Mouse (Mus musculus) testis, postnatal 14 days (tissue): ENCODE results near the gene Rpain.

Experiments
- DNase-seq: peaks from one replicate; pipeline ENCODE4 v3.0.0; 2021; ENCODE audit warnings: low spot score

The Rpain gene

DNA sequence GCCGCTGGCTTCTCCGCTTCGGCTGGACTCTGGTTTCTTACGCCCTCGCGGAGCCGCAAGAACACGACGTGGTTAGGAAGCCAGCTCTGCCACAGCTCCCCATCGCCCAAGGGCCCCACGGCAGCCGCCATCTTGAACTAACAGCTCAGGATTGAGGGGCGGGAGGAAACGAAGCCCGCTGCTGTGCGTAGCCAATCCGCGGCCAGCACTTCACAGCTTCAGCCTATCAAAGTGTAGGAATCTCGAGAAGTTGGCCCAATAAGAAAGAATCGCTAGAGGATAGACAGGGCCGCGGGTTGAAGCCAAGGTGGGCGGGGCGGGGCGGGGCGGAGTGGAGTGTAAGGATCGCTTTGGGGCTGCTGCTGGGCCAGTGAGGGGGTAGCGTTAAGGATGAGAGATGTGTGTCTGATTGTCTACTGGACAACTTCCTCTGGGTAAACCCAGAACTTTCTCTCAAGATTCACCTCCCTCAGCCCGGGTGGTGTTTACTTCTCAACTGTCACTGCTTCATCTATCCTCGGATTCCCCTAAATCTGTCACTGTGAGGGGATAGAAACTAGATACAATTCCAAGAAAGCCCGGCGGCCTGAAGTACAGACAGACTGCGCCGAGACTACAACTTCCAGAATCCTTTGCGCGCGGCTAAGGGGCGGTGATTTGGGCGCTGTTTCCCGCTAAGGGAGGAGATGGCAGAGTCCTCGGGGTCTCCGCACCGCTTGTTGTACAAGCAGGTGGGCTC lies at the start of gene Rpain, which contains the start of gene Nup88:
Gene Rpain (plus strand): TSS at position 393 of the 739 bp plus-strand sequence.
Gene Nup88 (minus strand): TSS at position 153 of the 739 bp plus-strand sequence.
- peak; percentile 97 for DNase-seq

DNA sequence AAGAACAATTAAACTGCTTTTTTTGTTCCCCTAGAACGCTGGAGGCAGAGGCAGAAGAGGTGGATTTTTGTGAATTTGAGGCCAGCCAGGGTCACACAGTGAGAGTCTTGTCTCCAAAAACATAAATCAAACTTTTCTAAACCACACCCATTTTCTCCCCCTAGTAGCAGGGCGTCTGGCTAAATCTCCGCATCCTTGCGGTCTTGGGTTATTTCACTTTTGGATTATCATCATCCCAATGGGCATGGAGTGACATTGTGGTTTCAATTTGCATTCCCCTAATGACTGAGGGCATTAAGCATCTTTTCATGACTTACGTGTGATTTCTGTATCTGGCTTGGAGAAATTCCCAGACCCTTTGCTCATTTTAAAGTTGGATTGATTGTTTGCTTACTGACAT lies 38.6 kb upstream of the Rpain start:
- no peak for DNase-seq

DNA sequence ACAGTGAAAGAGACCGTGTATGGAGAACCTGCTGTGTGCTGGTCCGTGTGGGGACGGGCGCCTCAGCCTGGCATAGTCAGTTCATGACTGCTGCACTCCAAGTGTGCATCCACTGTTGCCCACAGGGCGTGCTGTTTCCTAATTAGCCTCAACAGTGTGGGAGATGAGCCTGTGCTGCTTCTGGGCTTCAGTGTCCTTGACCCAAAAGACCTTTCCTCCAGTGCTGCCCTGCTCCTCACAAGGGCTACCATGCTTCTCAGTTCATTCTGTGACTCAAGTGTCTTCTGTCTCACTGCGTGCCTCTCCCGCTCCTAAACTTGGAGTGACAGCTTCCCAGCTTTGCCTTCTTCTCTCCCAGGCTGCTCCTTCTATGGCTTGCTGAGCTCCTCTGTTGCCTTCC lies 34.7 kb upstream of the Rpain start:
- no peak for DNase-seq

GRCm38 (mm10) chr11:70942596-70942995 lies 27.4 kb upstream of the Rpain start:
- no peak for DNase-seq

DNA sequence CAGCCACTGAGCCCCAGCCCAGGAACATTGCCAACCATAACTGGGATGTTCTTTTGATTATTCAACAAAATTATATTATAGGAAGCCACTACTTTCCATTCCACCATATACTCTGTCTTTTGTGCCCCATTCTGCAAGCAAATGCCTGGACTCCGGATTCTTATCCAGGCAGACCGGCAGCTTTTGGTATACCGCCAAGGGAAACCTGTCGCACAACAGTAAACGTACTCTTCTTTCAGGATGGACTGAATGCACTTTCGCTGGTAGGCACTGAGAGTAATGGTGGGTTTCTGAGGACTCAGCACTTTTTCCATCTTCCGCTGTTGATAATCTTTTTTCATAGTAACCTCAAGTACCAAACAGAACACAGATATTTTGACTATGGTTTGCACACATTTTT lies 26.4 kb upstream of the Rpain start:
- DNase-seq, result no peak

- DNase-seq, result no peak
Observed at GRCm38 (mm10) chr11:70944935-70945817, 24.8 kb upstream of the Rpain start.

GRCm38 (mm10) chr11:70954711-70955110 lies 15.3 kb upstream of the Rpain start:
- no peak for DNase-seq

- DNase-seq, result no peak
Observed at GRCm38 (mm10) chr11:70960786-70961554, 9.0 kb upstream of the Rpain start.

DNA sequence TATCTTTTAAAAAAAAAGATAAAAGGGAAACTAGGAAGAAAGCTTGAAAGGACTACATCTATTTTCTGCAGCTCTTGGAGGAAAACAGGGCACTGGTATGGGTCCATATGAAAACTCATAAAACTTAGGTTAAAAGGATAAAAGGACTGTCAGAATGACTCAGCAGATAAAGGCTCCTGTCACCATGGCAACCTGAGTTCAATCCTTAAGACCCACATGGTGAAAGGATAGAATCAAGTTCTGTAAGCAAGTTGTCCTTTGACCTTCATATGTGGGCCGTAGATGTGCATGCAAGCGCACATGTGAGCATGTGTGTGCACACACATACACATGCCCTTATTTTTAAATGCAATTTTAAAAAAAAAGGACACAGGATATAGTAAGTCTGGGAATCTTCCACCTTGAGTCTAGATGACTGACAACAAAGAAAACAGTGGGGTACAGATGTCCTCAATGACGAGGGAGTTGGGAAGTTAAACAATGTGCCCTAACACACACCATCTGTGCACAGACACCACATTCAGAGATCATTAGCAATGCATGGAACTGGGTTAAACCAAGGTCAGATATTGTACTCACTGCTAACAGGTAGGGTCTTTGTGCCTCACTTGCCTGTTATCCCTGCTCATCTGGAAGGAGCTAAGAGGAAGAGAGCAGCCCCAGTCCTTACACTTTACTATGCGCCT lies 5.6 kb upstream of the Rpain start:
- no peak for DNase-seq

- no peak for DNase-seq
Observed at GRCm38 (mm10) chr11:70969271-70969794, 680 bp upstream of the Rpain start.

- no peak for DNase-seq
Observed at GRCm38 (mm10) chr11:70970560-70971540, 837 bp downstream of the Rpain start.

- no peak for DNase-seq
Observed at GRCm38 (mm10) chr11:70972586-70972985, 2.6 kb downstream of the Rpain start.

- no peak for DNase-seq
Observed at GRCm38 (mm10) chr11:70973947-70974346, 3.9 kb downstream of the Rpain start.

DNA sequence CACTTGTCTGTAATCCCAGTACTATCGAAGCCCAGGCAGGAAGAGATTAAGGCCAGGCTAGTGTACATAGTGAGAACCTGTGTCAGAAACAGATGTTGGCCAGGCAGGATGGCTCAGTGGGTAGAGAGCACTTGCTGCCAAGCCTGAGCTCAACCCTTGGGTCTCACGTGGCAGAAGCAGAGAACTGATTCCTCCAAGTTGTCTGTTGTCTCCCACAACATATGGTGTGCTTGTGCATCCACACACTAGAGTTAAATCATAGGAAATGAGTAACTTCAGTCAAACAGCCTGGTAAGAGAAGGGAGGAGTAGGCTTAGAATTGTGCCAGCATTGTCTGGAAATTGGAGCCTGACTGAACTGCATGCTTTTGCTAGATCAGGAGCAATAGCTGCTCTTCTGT lies 5.2 kb downstream of the Rpain start:
- no peak for DNase-seq

- no peak for DNase-seq
Observed at GRCm38 (mm10) chr11:70977293-70977692, 7.3 kb downstream of the Rpain start.

DNA sequence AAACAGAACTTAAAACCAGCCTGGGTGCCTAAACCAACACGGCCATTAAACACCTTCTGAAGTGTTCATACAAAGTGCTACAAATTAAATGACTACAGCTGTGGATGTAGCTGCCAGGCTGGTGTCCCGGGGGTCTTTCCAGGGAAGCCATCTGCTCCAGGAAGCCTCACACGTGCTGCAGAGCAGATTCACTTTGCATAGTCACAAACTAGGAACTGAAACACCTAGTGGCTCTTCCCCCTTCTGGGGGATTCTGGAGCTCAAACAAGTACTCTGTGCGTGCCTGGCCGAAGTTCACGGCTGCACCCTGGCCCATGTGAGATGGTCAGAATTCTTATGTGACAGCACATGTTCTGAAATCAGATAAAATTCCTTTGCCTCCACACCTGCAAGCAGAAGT lies 10.2 kb downstream of the Rpain start:
- DNase-seq, result no peak

DNA sequence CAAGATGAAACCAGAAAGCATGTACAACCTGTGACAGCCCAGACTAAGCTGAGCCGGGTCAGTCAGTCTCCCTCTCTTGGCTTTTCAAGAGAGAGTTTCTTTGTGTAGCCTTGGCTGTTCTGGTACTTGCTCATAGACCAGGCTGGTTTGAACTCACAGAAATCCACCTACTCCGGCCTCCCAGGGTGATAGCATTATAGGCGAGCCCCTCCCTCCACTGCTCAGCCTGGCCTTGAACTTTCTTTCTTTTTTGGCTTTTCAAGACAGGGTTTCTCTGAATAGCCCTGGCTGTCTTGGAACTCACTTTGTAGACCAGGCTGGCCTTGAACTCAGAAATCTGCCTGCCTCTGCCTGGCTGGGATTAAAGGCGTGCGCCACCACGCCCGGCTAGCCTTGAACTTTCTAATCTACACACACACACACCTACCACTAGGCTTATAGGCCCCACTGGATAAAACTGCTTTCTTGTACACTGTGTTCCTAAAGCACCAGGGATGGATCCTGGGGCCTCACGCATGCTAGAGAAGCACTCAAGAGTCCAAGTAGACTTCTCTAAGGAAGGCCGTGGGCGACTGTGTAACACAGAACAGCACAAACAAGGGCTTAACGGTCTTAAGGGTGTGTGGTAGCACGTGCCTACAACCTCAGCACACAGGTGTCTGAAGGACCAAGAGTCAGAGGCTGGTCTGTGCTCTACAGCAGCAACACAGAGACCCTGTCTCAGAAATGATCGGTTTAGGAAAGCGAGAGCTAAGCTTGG lies 10.9 kb downstream of the Rpain start:
- DNase-seq, result no peak

- DNase-seq, result no peak
Observed at GRCm38 (mm10) chr11:70982030-70982429, 12.0 kb downstream of the Rpain start.

DNA sequence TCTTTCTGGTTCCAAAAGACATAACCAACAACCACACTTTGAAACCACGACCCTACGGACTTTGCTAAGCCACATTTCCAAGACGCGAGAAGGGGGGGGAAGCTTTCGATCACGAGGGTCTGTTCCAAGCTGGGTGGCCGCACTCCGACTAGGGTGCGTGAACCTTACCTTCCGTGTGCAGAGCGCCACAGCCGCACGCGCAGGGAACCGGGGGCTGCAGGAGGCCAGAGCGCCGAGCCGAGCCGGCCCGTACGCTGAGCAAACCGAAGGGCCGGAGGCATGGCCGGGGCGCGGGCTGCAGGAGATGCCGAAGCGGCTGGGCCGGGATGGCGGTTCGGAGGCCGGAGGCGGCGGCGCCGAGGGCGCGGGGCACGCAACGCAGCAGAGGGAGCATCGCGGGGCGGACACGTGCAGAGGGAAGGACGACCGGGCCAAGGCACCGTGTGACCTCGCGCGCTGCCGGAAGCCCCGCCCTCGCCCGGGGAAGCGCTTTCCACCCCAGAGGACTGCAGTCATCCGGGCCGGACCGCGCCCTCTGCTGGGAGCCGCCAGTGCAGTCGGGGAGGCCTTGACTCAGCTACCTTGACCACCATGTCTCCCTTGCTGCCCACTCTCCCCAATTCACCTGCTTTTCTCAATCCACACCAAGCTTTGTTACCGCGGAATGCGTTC lies 12.7 kb downstream of the Rpain start, which contains the start of gene C1qbp:
Gene C1qbp (minus strand): TSS at position 470 of the 672 bp plus-strand sequence.
- peak; percentile 91 for DNase-seq
